Mouse (Mus musculus) 3T3-L1 (cell line): ENCODE results near the gene Slc25a22.

Experiments used
- DNase-seq: peaks from one replicate; pipeline ENCODE4 v3.0.0-alpha.2; 2015; ENCODE audit warnings: low read depth, low spot score

Slc25a22 gene

GRCm38 (mm10) chr7:141472226-141472625, 34.5 kb upstream of the Slc25a22 start:
- DNase-seq, result no peak

- no peak for DNase-seq
These were observed 33.5 kb upstream of the Slc25a22 start for GRCm38 (mm10) chr7:141471236-141471635.

- no peak for DNase-seq
These were observed 32.9 kb upstream of the Slc25a22 start for GRCm38 (mm10) chr7:141470637-141470944.

- no peak for DNase-seq
These were observed 32.4 kb upstream of the Slc25a22 start for GRCm38 (mm10) chr7:141469901-141470636.

GRCm38 (mm10) chr7:141469352-141469751, 31.7 kb upstream of the Slc25a22 start:
- DNase-seq, result no peak

GRCm38 (mm10) chr7:141468522-141469211, 31.0 kb upstream of the Slc25a22 start:
- DNase-seq, result peak; percentile 95

GRCm38 (mm10) chr7:141468164-141468521, 30.5 kb upstream of the Slc25a22 start:
- peak; percentile 76 for DNase-seq

- peak; percentile 79 for DNase-seq
These were observed 29.7 kb upstream of the Slc25a22 start, which contains the start of gene Cd151 for GRCm38 (mm10) chr7:141467230-141468030. Gene Cd151, plus strand, starts transcription at chr7:141467392.

- DNase-seq, result no peak
These were observed 29.0 kb upstream of the Slc25a22 start for GRCm38 (mm10) chr7:141466607-141467148.

GRCm38 (mm10) chr7:141466045-141466394, 28.3 kb upstream of the Slc25a22 start:
- peak; percentile 84 for DNase-seq

GRCm38 (mm10) chr7:141465388-141466044, 27.8 kb upstream of the Slc25a22 start:
- peak; percentile 79 for DNase-seq

GRCm38 (mm10) chr7:141464603-141465201, 27.0 kb upstream of the Slc25a22 start:
- no peak for DNase-seq

- no peak for DNase-seq
These were observed 26.3 kb upstream of the Slc25a22 start for GRCm38 (mm10) chr7:141463824-141464602.

- DNase-seq, result peak; percentile 65
These were observed 24.7 kb upstream of the Slc25a22 start for GRCm38 (mm10) chr7:141462333-141462821.

- no peak for DNase-seq
These were observed 24.0 kb upstream of the Slc25a22 start for GRCm38 (mm10) chr7:141461521-141462332.

- no peak for DNase-seq
These were observed 22.9 kb upstream of the Slc25a22 start, which contains the start of gene Cracr2b for GRCm38 (mm10) chr7:141460391-141461113. Gene Cracr2b, plus strand, starts transcription at chr7:141461094.

- no peak for DNase-seq
These were observed 22.3 kb upstream of the Slc25a22 start for GRCm38 (mm10) chr7:141460001-141460390.

GRCm38 (mm10) chr7:141459301-141459711, 21.6 kb upstream of the Slc25a22 start:
- no peak for DNase-seq

GRCm38 (mm10) chr7:141458661-141459060, 21.0 kb upstream of the Slc25a22 start:
- DNase-seq, result no peak
